Mouse (Mus musculus): ENCODE data around the gene Tmem234. TPM values are rescaled to one million over a fixed set of nuclear protein-coding genes. Genes with fewer than 3 reads are reported as not detected.
A peak's percentile ranks its signal among the peaks of the same experiment; 100 is the strongest.

Tmem234 gene
- polyA plus RNA-seq, 1 experiment from 2014 or later, result 198 TPM

DNA sequence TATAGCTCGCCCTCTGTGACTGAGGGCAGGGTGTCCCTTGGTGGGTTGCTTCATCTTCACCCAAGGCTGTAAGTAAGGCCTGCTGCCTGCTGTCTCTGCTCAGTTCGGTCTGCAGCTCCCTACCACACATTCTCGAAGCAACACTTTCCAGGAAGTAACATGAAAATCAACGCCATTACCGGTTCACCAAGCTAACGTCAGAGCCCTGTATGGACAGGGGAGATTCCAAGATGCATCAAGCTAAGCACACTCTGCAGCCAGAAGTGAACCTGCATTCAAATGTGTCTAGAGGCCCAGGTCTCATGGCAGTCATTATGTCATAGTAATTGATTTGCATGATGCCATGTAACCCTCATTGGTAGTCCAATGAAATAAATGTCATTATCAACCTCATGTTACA lies 30.4 kb upstream of the Tmem234 start:
- no peaks in the 10 kb centered on the region for H3K36me3 ChIP-seq
- 91% methylated on average over 6 of the region's 6 CpGs for WGBS

GRCm38 (mm10) chr4:129571551-129572084 lies 28.9 kb upstream of the Tmem234 start:
- Histone ChIP-seq H3K9ac (replicated peaks) (no peak overlapping the region), H3K27ac (replicated peaks) (no peak overlapping the region), H3K9me3 (replicated peaks) (no peaks in the 10 kb centered on the region), H3K4me1 (no peaks in the 10 kb centered on the region), H3K27me3 (replicated peaks) (no peaks in the 10 kb centered on the region), H3K4me3 (replicated peaks) (no peak overlapping the region), H3K36me3 (no peaks in the 10 kb centered on the region), H3K4me2 (no peak overlapping the region)
- ATAC-seq (ENCODE audit: low FRiP score), result no peak
- WGBS, result 78% methylated on average over 8 of the region's 8 CpGs

More for the DNA sequence above, 30.4 kb upstream of the Tmem234 start:
- Histone ChIP-seq H3K9me3 (replicated peaks) (no peaks in the 10 kb centered on the region), H3K4me1 (no peaks in the 10 kb centered on the region), H3K27ac (replicated peaks) (no peak overlapping the region), H3K4me2 (no peak overlapping the region), H3K4me3 (replicated peaks) (no peak overlapping the region), H3K9ac (replicated peaks) (no peak overlapping the region), H3K27me3 (replicated peaks) (no peaks in the 10 kb centered on the region)
- no peak for ATAC-seq (ENCODE audit: low FRiP score)

- no peak overlapping the region for H3K4me3 ChIP-seq (replicated peaks)
- no peaks in the 10 kb centered on the region for H3K27me3 ChIP-seq (replicated peaks)
- no peak overlapping the region for H3K27ac ChIP-seq (replicated peaks)
- no peaks in the 10 kb centered on the region for H3K36me3 ChIP-seq
- H3K9me3 ChIP-seq (replicated peaks), result no peaks in the 10 kb centered on the region
- 87% methylated on average over 13 of the region's 13 CpGs for WGBS
- no peak overlapping the region for H3K4me2 ChIP-seq
- peaks cover 8% of the 10 kb centered on the region for H3K4me1 ChIP-seq
- no peak for ATAC-seq (ENCODE audit: low FRiP score)
- no peak overlapping the region for H3K9ac ChIP-seq (replicated peaks)
Observed at GRCm38 (mm10) chr4:129572236-129573092, 28.0 kb upstream of the Tmem234 start.

DNA sequence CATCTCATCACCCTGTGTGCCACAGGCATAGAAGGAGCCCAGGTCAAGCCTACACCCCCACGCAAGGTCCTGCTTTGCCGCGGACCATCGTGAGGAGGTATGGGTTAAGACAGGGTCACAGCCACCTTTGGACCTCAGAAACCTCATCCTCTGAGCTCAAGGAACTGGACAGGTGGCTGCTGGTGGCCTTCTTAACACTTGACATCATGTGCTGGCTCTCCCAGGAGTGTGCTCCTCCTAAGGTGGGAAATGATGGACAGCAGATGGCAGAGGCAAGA lies 27.4 kb upstream of the Tmem234 start:
- WGBS, result 95% methylated on average over 4 of the region's 4 CpGs
- no peak for ATAC-seq (ENCODE audit: low FRiP score)

DNA sequence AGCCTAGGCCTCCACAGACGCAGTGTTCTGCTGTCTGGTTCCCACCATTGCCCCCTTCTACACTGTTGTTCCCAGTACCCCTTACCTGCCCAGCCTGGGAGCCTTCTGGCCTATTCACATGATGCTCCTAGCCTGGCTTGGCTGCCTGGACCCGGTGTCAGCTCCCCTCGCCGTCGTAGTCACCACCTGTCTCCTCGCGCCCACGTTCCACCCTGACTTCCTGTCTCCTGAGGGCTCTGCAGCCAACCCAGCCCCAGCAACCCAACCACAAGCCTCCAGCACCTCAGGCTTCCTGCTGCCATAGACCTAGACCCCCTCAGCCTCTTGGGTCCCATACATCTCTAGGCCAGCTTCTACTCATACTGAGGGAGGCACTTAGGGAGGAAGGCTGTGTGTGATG lies 27.0 kb upstream of the Tmem234 start, which contains the start of gene Lck:
TSS of gene Lck (minus strand) at position 212 of the 400 bp plus-strand sequence.
- H3K27me3 ChIP-seq (replicated peaks), result no peaks in the 10 kb centered on the region
- no peak within 1 kb of the TSS for H3K27ac ChIP-seq (replicated peaks)
- H3K4me3 ChIP-seq (replicated peaks), result no peak within 1 kb of the TSS
- no peak for ATAC-seq (ENCODE audit: low FRiP score)
- H3K9ac ChIP-seq (replicated peaks), result no peak within 1 kb of the TSS
- no peaks in the 10 kb centered on the region for H3K9me3 ChIP-seq (replicated peaks)
- peaks cover 8% of the 10 kb centered on the region for H3K4me1 ChIP-seq
- H3K4me2 ChIP-seq, result no peak within 1 kb of the TSS
- 95% methylated on average over 8 of the region's 8 CpGs for WGBS
- no peaks in the 10 kb centered on the region for H3K36me3 ChIP-seq

More for the DNA sequence above, 27.4 kb upstream of the Tmem234 start:
- no peak overlapping the region for H3K4me3 ChIP-seq (replicated peaks)
- no peaks in the 10 kb centered on the region for H3K36me3 ChIP-seq
- H3K9me3 ChIP-seq (replicated peaks), result no peaks in the 10 kb centered on the region
- no peak overlapping the region for H3K27ac ChIP-seq (replicated peaks)
- H3K9ac ChIP-seq (replicated peaks), result no peak overlapping the region
- H3K27me3 ChIP-seq (replicated peaks), result no peaks in the 10 kb centered on the region
- H3K4me2 ChIP-seq, result no peak overlapping the region
- peaks cover 8% of the 10 kb centered on the region for H3K4me1 ChIP-seq

- Histone ChIP-seq H3K27me3 (replicated peaks) (no peaks in the 10 kb centered on the region), H3K36me3 (no peaks in the 10 kb centered on the region), H3K9me3 (replicated peaks) (no peaks in the 10 kb centered on the region), H3K4me1 (peaks cover 8% of the 10 kb centered on the region), H3K27ac (replicated peaks) (no peak overlapping the region), H3K4me3 (replicated peaks) (no peak overlapping the region), H3K4me2 (no peak overlapping the region), H3K9ac (replicated peaks) (no peak overlapping the region)
- no peak for ATAC-seq (ENCODE audit: low FRiP score)
- WGBS, result 34% methylated on average over 7 of the region's 8 CpGs
Observed at GRCm38 (mm10) chr4:129575171-129575844, 25.2 kb upstream of the Tmem234 start.

DNA sequence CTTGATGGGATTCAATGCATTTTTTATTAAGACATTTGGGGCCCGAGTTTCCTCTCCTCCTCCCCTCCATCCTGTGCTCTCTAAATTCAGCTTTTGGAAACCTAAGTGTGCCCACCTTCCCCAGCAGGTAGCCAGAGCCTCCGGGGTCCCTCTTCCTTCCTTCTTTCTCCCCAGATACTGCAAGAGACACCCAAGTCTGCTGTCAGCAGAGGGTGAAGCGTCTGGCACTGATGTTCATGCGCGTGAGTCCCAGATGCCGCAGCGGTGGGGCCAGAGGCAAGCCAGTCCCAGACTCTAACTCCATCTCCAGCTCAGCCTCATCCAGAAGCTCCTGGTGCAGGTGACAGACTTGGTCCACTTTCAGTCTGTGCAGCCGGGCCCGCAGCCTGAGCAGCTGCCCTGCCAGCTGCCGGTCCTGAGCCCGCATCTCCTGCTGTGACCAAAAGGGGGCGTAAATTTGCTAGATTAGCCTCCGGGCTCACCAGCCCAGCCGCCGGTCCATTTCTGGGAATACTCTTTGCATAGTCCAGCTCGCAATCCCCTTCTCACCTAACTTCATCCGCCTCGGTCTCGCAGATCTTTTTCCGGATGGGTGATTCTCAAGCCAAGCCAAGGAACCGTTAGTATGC lies 23.5 kb upstream of the Tmem234 start:
- no peak overlapping the region for H3K27ac ChIP-seq (replicated peaks)
- peaks cover 8% of the 10 kb centered on the region for H3K4me1 ChIP-seq
- ATAC-seq (ENCODE audit: low FRiP score), result no peak; the same call in 1 of the 2 replicates
- WGBS, result 31% methylated on average over 21 of the region's 21 CpGs
- no peak overlapping the region for H3K4me3 ChIP-seq (replicated peaks)
- no peak overlapping the region for H3K9ac ChIP-seq (replicated peaks)
- H3K27me3 ChIP-seq (replicated peaks), result no peaks in the 10 kb centered on the region
- H3K4me2 ChIP-seq, result peak overlapping the region; percentile 39
- no peaks in the 10 kb centered on the region for H3K36me3 ChIP-seq
- H3K9me3 ChIP-seq (replicated peaks), result no peaks in the 10 kb centered on the region

- Histone ChIP-seq H3K4me1 (peaks cover 8% of the 10 kb centered on the region), H3K9ac (replicated peaks) (no peak overlapping the region), H3K4me2 (no peak overlapping the region), H3K4me3 (replicated peaks) (no peak overlapping the region), H3K9me3 (replicated peaks) (no peaks in the 10 kb centered on the region), H3K36me3 (no peaks in the 10 kb centered on the region), H3K27me3 (replicated peaks) (no peaks in the 10 kb centered on the region), H3K27ac (replicated peaks) (no peak overlapping the region)
- no peak for ATAC-seq (ENCODE audit: low FRiP score)
- 80% methylated on average over 7 of the region's 7 CpGs for WGBS
Observed at GRCm38 (mm10) chr4:129577688-129578087, 22.8 kb upstream of the Tmem234 start.

GRCm38 (mm10) chr4:129578466-129578865 lies 22.0 kb upstream of the Tmem234 start, which contains the start of gene Fam167b:
Fam167b (minus strand) TSS chr4:129578549.
- Histone ChIP-seq H3K9ac (replicated peaks) (no peak within 1 kb of the TSS), H3K27me3 (replicated peaks) (no peaks in the 10 kb centered on the region), H3K4me1 (peaks cover 8% of the 10 kb centered on the region), H3K4me2 (peak within 1 kb of the TSS; percentile 39), H3K36me3 (no peaks in the 10 kb centered on the region), H3K9me3 (replicated peaks) (no peaks in the 10 kb centered on the region), H3K27ac (replicated peaks) (no peak within 1 kb of the TSS), H3K4me3 (replicated peaks) (no peak within 1 kb of the TSS)
- WGBS, result 85% methylated on average over 5 of the region's 5 CpGs
- ATAC-seq (ENCODE audit: low FRiP score), result no peak

- no peaks in the 10 kb centered on the region for H3K36me3 ChIP-seq
- H3K4me2 ChIP-seq, result no peak overlapping the region
- no peak overlapping the region for H3K4me3 ChIP-seq (replicated peaks)
- no peak for ATAC-seq (ENCODE audit: low FRiP score)
- 72% methylated on average over 7 of the region's 7 CpGs for WGBS
- no peaks in the 10 kb centered on the region for H3K9me3 ChIP-seq (replicated peaks)
- H3K27me3 ChIP-seq (replicated peaks), result no peaks in the 10 kb centered on the region; the same call in 1 of the 2 replicates
- no peak overlapping the region for H3K27ac ChIP-seq (replicated peaks)
- no peak overlapping the region for H3K9ac ChIP-seq (replicated peaks)
- H3K4me1 ChIP-seq, result peaks cover 14% of the 10 kb centered on the region
Observed at GRCm38 (mm10) chr4:129580347-129580746, 20.1 kb upstream of the Tmem234 start.

- Histone ChIP-seq H3K36me3 (no peaks in the 10 kb centered on the region), H3K27ac (replicated peaks) (no peak overlapping the region), H3K4me1 (peaks cover 9% of the 10 kb centered on the region; the same call in 1 of the 2 replicates), H3K27me3 (replicated peaks) (no peaks in the 10 kb centered on the region; the same call in 1 of the 2 replicates), H3K9me3 (replicated peaks) (no peaks in the 10 kb centered on the region), H3K4me2 (no peak overlapping the region), H3K4me3 (replicated peaks) (no peak overlapping the region), H3K9ac (replicated peaks) (no peak overlapping the region)
- 82% methylated on average over 1 of the region's 1 CpGs for WGBS
- ATAC-seq (ENCODE audit: low FRiP score), result no peak
Observed at GRCm38 (mm10) chr4:129582251-129582650, 18.2 kb upstream of the Tmem234 start.
